Mouse (Mus musculus) heart, postnatal 14 days (tissue): Measurements from ENCODE around the gene Zfp697. TPM values are rescaled to one million over a fixed set of nuclear protein-coding genes. Genes with fewer than 3 reads are reported as not detected.

Experiments used
- DNase-seq, 2 experiments: peaks; one replicate each; pipeline ENCODE4 v3.0.0; 2021 to 2022
- intact Hi-C: fragments of 180-260 bp; cut with DNase I; formaldehyde crosslinking; loops from one replicate; pipeline ENCODE4 v1.15.1; 2025
- total RNA-seq, 2 experiments: library from RNA; stranded (reverse); gene quantifications; 2 replicates each; pipeline ENCODE4 v1.2.3; 2021

The Zfp697 gene
- total RNA-seq, 2 experiments from 2014 or later, result 6.1 to 7.3 TPM

DNA sequence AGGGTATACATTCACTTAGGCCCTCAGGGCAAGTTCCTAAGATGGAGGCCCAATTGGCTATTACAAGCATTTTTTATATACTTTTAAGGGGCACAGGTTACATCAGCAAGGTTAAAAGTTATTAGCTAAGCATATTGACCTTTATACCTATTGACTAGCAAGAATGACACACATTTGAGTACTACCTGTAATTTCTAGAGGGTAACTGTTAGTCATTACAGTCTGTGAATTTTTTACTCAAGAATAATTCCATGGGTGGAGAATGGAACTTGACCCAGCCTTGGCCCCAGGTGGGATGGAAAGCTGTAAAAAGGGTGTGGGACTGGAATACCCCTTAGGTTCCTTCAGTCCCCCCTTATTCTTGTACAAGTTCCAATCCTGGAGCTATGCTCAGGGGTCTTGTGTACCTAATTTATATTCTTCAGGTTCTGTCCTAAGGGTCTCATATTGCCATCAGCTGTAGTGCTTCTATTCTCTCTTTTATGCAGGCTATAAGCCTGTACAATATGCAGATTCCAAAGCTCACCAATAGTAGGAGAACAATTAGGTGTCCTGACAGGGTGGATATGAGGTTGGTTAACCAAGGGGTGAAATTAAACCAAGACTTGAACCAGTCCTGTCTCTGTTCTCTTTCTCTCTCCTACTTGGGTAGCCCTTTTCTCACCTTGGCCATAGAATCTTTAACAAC is 400.1 kb downstream of the Zfp697 start:
- intact Hi-C loops, result no loop called here

GRCm38 (mm10) chr3:98786551-98786950 is 404.3 kb downstream of the Zfp697 start:
- intact Hi-C loops, result no loop called here
- DNase-seq, result no peak

More for the DNA sequence above, 400.1 kb downstream of the Zfp697 start:
- no peak for DNase-seq

Other genes starting within 250 kb of the Zfp697 start
- under 1 TPM in 1 of 2 experiments, not detected in 1; 0.15 TPM for gene Adam30, start 221.8 kb upstream of the Zfp697 start, total RNA-seq
- not detected for gene Reg4, start 160.3 kb upstream of the Zfp697 start, total RNA-seq
- gene Hmgcs2, start 102.0 kb upstream of the Zfp697 start, total RNA-seq, result 10 to 100 TPM; 64.9 to 70.1 TPM
- 1 to 10 TPM; 4.0 to 4.6 TPM for gene Phgdh, start 42.5 kb upstream of the Zfp697 start, total RNA-seq
- gene Gm4450, start 74.7 kb downstream of the Zfp697 start, total RNA-seq, result not detected
- not detected for gene Hsd3b4, start 128.1 kb downstream of the Zfp697 start, total RNA-seq
- not detected for gene Gm10681, start 206.3 kb downstream of the Zfp697 start, total RNA-seq
- not detected for gene Hsd3b5, start 247.8 kb downstream of the Zfp697 start, total RNA-seq